ENCODE assay signal across 27 mouse cellular contexts in genomic region chr5:43279774-43280173, GRCm38 (mm10). TPM values are rescaled to one million over a fixed set of nuclear protein-coding genes. Genes with fewer than 3 reads are reported as not detected.
DNase-seq lines count a peak whose midpoint lies in the region; ATAC-seq lines count a peak whose summit lies in the region.
"Had no signal": no experiment of that assay in that cellular context is flagged by ENCODE, and none has a peak within 500 bp of the region (broad histone marks: within the 10 kb centered on the region; RNA-seq: fewer than 3 reads in every experiment).

No protein-coding gene starts in this region.

- DNase-seq in A20 (ENCODE audit: low read depth, low spot score), result peak; percentile 74
- DNase-seq in c-Kit-positive CD71-negative TER-119-negative erythroid progenitor cells, embryonic 14.5 days (ENCODE audit: low read depth), result peak; percentile 9
- DNase-seq in splenic B cell, adult 2 months (ENCODE audit: low read depth, low spot score), result peak; percentile 50
- no peak for DNase-seq in ovary, postnatal 10 days (ENCODE audit: low spot score)
- DNase-seq in frontal cortex, postnatal 36 days (ENCODE audit: low spot score in 2 of 2), result no peak
- no peak for DNase-seq in urinary bladder, adult 18-20 months (ENCODE audit: low spot score in 2 of 2)
- DNase-seq: adrenal gland, adult 2 months; adrenal gland, postnatal 14 days; cerebellum, adult 18-20 months; cerebellum, adult 9-11 months; cerebellum, postnatal 25 days; embryo, embryonic 11 days; gastrocnemius, adult 2 months; gastrocnemius, postnatal 14 days; heart, adult 18-20 months; heart, postnatal 10 days; heart, postnatal 36 days had no signal

- no peaks in the 10 kb centered on the region for H3K27me3 ChIP-seq in splenic B cell, adult 2 months (ENCODE audit: control insufficient read depth, insufficient read depth, low read length, poor library complexity, severe bottlenecking)
- H3K27me3 ChIP-seq: embryonic facial prominence, embryonic 13.5 days; forebrain, embryonic 12.5 days; forebrain, embryonic 15.5 days; heart, embryonic 12.5 days; heart, embryonic 15.5 days had no signal

- peak; percentile 96 to 98 for ATAC-seq in hematopoietic stem cell, adult 5-6 weeks (replicated peaks in 1 of 2; ENCODE audit: insufficient read depth in 1 of 2, low FRiP score in 2 of 2, low TSS enrichment in 1 of 2, low read depth in 1 of 2, poor library complexity in 2 of 2, severe bottlenecking in 2 of 2)
- ATAC-seq: CD4-positive, CD25-positive, alpha-beta regulatory T cell, adult 4 months; forebrain, embryonic 15.5 days; hindbrain, postnatal 0 days; inflammation-experienced regulatory T-cells, adult 6 months had no signal

- peaks cover 3% of the 10 kb centered on the region for H3K36me3 ChIP-seq in splenic B cell, adult 2 months (ENCODE audit: control insufficient read depth, insufficient read depth, low read length, poor library complexity, severe bottlenecking)
- H3K36me3 ChIP-seq: embryonic facial prominence, embryonic 10.5 days; embryonic facial prominence, embryonic 13.5 days had no signal

RNA-seq across cellular contexts. Expression of gene Cpeb2, which starts 46.8 kb away (rescaled TPM):
- 2.9 and 4.6 TPM in 2 replicates for total RNA-seq in hematopoietic stem cell, adult 5-6 weeks (2017)

Comparison
In these comparisons a context has a peak if more than half of its experiments do, and no peak if none do; other contexts are left out.
1. DNase-seq: peak in A20 (single experiment), c-Kit-positive CD71-negative TER-119-negative erythroid progenitor cells, embryonic 14.5 days (single experiment) and splenic B cell, adult 2 months (single experiment); none in ovary, postnatal 10 days (single experiment), frontal cortex, postnatal 36 days (0 of 2) and urinary bladder, adult 18-20 months (0 of 2).